Mouse (Mus musculus) T-helper 1 cell (primary cell): ENCODE data around the gene Rad52.

Source experiments
- in situ Hi-C: fragments of 300-600 bp; cut with MboI, MseI; formaldehyde crosslinking; loops from one replicate; pipeline ENCODE4 v1.15.1; 2025; ENCODE audit warnings: high pct_unique_total_duplicates

The Rad52 gene

GRCm38 (mm10) chr6:119902204-119903080 is at the start of gene Rad52:
Gene Rad52, plus strand, starts transcription at chr6:119902698.
- in situ Hi-C loops: loop anchor here (25.0 kb wide), 1 partner anchor 415 kb away; the partner anchor contains the start of gene Fbxl14

GRCm38 (mm10) chr6:119854156-119854555 is 48.3 kb upstream of the Rad52 start:
- in situ Hi-C loops: loop anchor here (25.0 kb wide), 1 partner anchor 1133 kb away; no protein-coding TSS in a partner anchor

GRCm38 (mm10) chr6:119855471-119855870 is 47.0 kb upstream of the Rad52 start:
- in situ Hi-C loops: loop anchor here (25.0 kb wide), 1 partner anchor 1132 kb away; no protein-coding TSS in a partner anchor

- in situ Hi-C loops: loop anchor here (25.0 kb wide), 1 partner anchor 1127 kb away; no protein-coding TSS in a partner anchor
Observed at GRCm38 (mm10) chr6:119860236-119860635, 42.3 kb upstream of the Rad52 start.

GRCm38 (mm10) chr6:119861519-119861918 is 41.0 kb upstream of the Rad52 start:
- in situ Hi-C loops: loop anchor here (25.0 kb wide), 1 partner anchor 1126 kb away; no protein-coding TSS in a partner anchor

- in situ Hi-C loops: loop anchor here (25.0 kb wide), 1 partner anchor 1123 kb away; no protein-coding TSS in a partner anchor
Observed at GRCm38 (mm10) chr6:119864341-119865034, 38.0 kb upstream of the Rad52 start.

GRCm38 (mm10) chr6:119883151-119883550 is 19.3 kb upstream of the Rad52 start:
- in situ Hi-C loops: no loop called here

GRCm38 (mm10) chr6:119892711-119893110 is 9.8 kb upstream of the Rad52 start:
- in situ Hi-C loops: no loop called here

GRCm38 (mm10) chr6:119903081-119903789 is 737 bp downstream of the Rad52 start:
- in situ Hi-C loops: loop anchor here (25.0 kb wide), 1 partner anchor 416 kb away; the partner anchor contains the start of gene Fbxl14

GRCm38 (mm10) chr6:119905461-119905860 is 3.0 kb downstream of the Rad52 start:
- in situ Hi-C loops: loop anchor here (25.0 kb wide), 1 partner anchor 418 kb away; the partner anchor contains the start of gene Fbxl14

GRCm38 (mm10) chr6:119912046-119912445 is 9.5 kb downstream of the Rad52 start:
- in situ Hi-C loops: loop anchor here (10.0 to 25.0 kb wide), 2 partner anchors 283 to 425 kb away; partner anchors contain the start of gene Fbxl14

GRCm38 (mm10) chr6:119915710-119916109 is 13.2 kb downstream of the Rad52 start:
- in situ Hi-C loops: loop anchor here (5.0 to 25.0 kb wide), 3 partner anchors 123 to 428 kb away; partner anchors contain the start of gene Fbxl14

GRCm38 (mm10) chr6:119918561-119919181 is 16.2 kb downstream of the Rad52 start:
- in situ Hi-C loops: loop anchor here (5.0 to 25.0 kb wide), 3 partner anchors 126 to 431 kb away; partner anchors contain the start of gene Fbxl14

- in situ Hi-C loops: loop anchor here (25.0 kb wide), 1 partner anchor 435 kb away; the partner anchor contains the start of gene Fbxl14
Observed at GRCm38 (mm10) chr6:119922136-119922535, 19.6 kb downstream of the Rad52 start.

- in situ Hi-C loops: loop anchor here (25.0 kb wide), 1 partner anchor 435 kb away; the partner anchor contains the start of gene Fbxl14
Observed at GRCm38 (mm10) chr6:119922544-119922943, 20.0 kb downstream of the Rad52 start.

GRCm38 (mm10) chr6:119924235-119925005 is 21.9 kb downstream of the Rad52 start:
- in situ Hi-C loops: loop anchor here (25.0 kb wide), 1 partner anchor 437 kb away; the partner anchor contains the start of gene Fbxl14
